Mouse (Mus musculus): Measurements from ENCODE around the gene Ndrg3. TPM values are rescaled to one million over a fixed set of nuclear protein-coding genes. Genes with fewer than 3 reads are reported as not detected.

Ndrg3 gene
- total and polyA plus RNA-seq, 3 experiments: 16.6 to 27.5 (median 21.8) TPM

DNA sequence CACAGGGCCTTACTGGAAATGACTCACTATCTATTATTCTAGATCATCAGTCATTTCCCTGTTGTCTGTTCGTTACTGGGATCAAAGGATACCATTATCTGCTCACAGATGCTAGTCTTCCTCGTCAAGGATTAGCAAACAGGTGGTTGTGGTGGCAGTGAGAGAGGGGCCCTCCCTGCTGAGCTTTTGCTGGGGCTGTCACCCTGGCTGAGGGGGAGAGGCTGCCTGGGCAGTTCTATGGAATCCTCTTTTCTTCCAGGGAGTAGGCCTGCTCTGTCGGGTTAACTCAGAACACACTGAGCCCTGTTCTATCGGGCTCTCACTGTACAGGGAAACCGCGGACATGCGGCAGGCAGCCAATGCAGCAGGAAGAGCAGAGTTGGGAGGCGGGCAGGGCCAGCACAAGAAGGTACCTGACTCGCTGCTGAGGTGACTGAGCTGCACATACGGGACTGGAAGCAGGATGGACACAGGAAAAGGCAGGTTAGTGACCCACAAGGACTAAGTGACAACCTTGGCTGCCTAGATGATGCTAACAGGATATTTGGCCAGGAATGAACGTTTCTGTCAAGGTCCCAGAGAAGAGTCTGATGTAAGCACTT, 62.2 kb downstream of the Ndrg3 start:
- in situ Hi-C loops (cut with MboI; ENCODE audit: low pct_ligation_motif_present, low pct_unique_long_range_greater_than_20kb, low sequenced_read_pairs) (no loop called here), dilution Hi-C loops (cut with MboI; ENCODE audit: extremely low pct_ligation_motif_present, extremely low pct_unique_long_range_greater_than_20kb, low sequenced_read_pairs) (no loop called here)
- Histone ChIP-seq H3K4me1 (ENCODE audit: control insufficient read depth in 1 of 2, insufficient read depth in 2 of 2) (peaks cover 4 to 6% of the 10 kb centered on the region in 2 experiments; a peak in 3 of 4 replicates), H3K4me3 (replicated peaks in 1 of 3; ENCODE audit: low read depth in 2 of 3, low read length in 2 of 3, poor library complexity in 1 of 3) (no peak overlapping the region), H3K4me2 (ENCODE audit: insufficient read depth, low read depth, poor library complexity, severe bottlenecking) (no peak overlapping the region), H3K27ac (ENCODE audit: insufficient read depth, low read depth) (no peak overlapping the region), H3K27me3 (replicated peaks) (no peaks in the 10 kb centered on the region), H3K36me3 (replicated peaks in 1 of 2; ENCODE audit: control insufficient read depth in 1 of 2, insufficient read depth in 1 of 2, low read length in 1 of 2) (peaks cover 6 to 46% of the 10 kb centered on the region in 2 experiments), H3K79me2 (replicated peaks; ENCODE audit: control insufficient read depth, extremely low read depth, insufficient read depth, poor library complexity, severe bottlenecking) (no peaks in the 10 kb centered on the region), H3K9ac (ENCODE audit: insufficient read depth, low read depth) (no peak overlapping the region), H3K9me3 (replicated peaks; ENCODE audit: low read length) (no peaks in the 10 kb centered on the region)
- TF ChIP-seq EP300 (IDR thresholded peaks at IDR 0.05; ENCODE audit: low read length): no peak
- TF ChIP-seq CTCF (conservative IDR thresholded peaks at IDR 0.05 in 1 of 2, IDR thresholded peaks at IDR 0.05 in 1 of 2; ENCODE audit: low read depth in 2 of 2, low read length in 2 of 2): no peak
- TF ChIP-seq E2F4 (IDR thresholded peaks at IDR 0.05; ENCODE audit: insufficient replicate concordance, low read depth, low read length): no peak
- TF ChIP-seq ZKSCAN1 (IDR thresholded peaks at IDR 0.05; ENCODE audit: borderline replicate concordance, low read depth, low read length): no peak
- no peak for DNase-seq (ENCODE audit: extremely low read depth)

DNA sequence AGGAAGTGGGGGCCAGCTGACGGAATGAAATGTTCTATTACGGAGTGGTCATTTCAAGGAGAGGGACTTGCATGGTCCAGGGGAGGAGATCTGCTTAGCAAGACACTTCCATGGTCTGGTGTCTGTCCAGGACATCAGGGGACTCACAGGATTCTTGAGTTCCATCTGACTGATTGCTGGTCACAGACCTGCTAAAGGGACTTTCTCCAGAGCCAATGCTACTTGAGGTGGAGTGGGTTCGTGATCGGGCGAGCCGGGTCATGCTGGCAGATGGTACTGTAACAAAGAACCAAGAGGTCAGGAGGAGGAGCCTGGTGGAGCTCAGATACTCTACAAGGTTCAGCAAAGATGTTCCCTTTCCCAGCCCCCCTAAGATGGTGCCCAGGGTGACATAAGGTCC, 63.2 kb downstream of the Ndrg3 start:
- H3K9me3 ChIP-seq (replicated peaks; ENCODE audit: low read length): no peaks in the 10 kb centered on the region
- in situ Hi-C loops (cut with MboI; ENCODE audit: low pct_ligation_motif_present, low pct_unique_long_range_greater_than_20kb, low sequenced_read_pairs) (no loop called here), dilution Hi-C loops (cut with MboI; ENCODE audit: extremely low pct_ligation_motif_present, extremely low pct_unique_long_range_greater_than_20kb, low sequenced_read_pairs) (no loop called here)
- H3K4me2 ChIP-seq (ENCODE audit: insufficient read depth, low read depth, poor library complexity, severe bottlenecking): no peak overlapping the region
- peaks cover 4 to 14% of the 10 kb centered on the region in 2 experiments; a peak in 3 of 4 replicates for H3K4me1 ChIP-seq (ENCODE audit: control insufficient read depth in 1 of 2, insufficient read depth in 2 of 2)
- no peaks in the 10 kb centered on the region for H3K27me3 ChIP-seq (replicated peaks)
- no peak overlapping the region for H3K9ac ChIP-seq (ENCODE audit: insufficient read depth, low read depth)
- peaks cover 6 to 46% of the 10 kb centered on the region in 2 experiments for H3K36me3 ChIP-seq (replicated peaks in 1 of 2; ENCODE audit: control insufficient read depth in 1 of 2, insufficient read depth in 1 of 2, low read length in 1 of 2)
- no peak for DNase-seq (ENCODE audit: extremely low read depth)
- H3K27ac ChIP-seq (ENCODE audit: insufficient read depth, low read depth): no peak overlapping the region
- TF ChIP-seq NRF1 (IDR thresholded peaks at IDR 0.05; ENCODE audit: low read depth, low read length) (no peak), ZKSCAN1 (IDR thresholded peaks at IDR 0.05; ENCODE audit: borderline replicate concordance, low read depth, low read length) (no peak), ZNF384 (IDR thresholded peaks at IDR 0.05; ENCODE audit: low read depth, low read length) (no peak), CHD1 (IDR thresholded peaks at IDR 0.05; ENCODE audit: low read depth, low read length) (no peak), MXI1 (IDR thresholded peaks at IDR 0.05; ENCODE audit: low read depth, low read length) (no peak)
- H3K79me2 ChIP-seq (replicated peaks; ENCODE audit: control insufficient read depth, extremely low read depth, insufficient read depth, poor library complexity, severe bottlenecking): no peaks in the 10 kb centered on the region
- no peak overlapping the region for H3K4me3 ChIP-seq (replicated peaks in 1 of 3; ENCODE audit: low read depth in 2 of 3, low read length in 2 of 3, poor library complexity in 1 of 3)

DNA sequence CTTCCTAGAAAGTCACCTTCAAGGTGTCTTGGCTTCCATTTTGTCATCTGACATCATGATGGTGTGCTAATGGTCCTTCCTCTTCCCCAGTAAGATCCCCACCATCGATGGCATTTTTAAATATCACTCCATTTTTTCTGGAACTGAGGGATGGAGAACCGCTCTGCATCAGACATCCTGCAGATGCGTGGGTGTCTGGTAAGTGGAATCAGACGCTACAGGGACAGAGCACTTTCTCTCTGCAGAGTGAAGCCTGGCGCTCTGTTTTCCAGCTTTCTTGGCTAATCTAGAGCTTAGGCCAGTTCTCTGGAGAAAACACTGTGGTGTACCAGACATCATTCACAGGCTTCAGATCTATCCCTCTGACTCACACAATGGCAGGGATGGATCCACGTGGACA, 64.2 kb downstream of the Ndrg3 start:
- H3K4me3 ChIP-seq (replicated peaks in 1 of 3; ENCODE audit: low read depth in 2 of 3, low read length in 2 of 3, poor library complexity in 1 of 3): no peak overlapping the region
- dilution Hi-C loops (cut with MboI; ENCODE audit: extremely low pct_ligation_motif_present, extremely low pct_unique_long_range_greater_than_20kb, low sequenced_read_pairs): no loop called here
- H3K36me3 ChIP-seq (replicated peaks in 1 of 2; ENCODE audit: control insufficient read depth in 1 of 2, insufficient read depth in 1 of 2, low read length in 1 of 2): peaks cover 6 to 40% of the 10 kb centered on the region in 2 experiments
- H3K4me2 ChIP-seq (ENCODE audit: insufficient read depth, low read depth, poor library complexity, severe bottlenecking): no peak overlapping the region
- no peaks in the 10 kb centered on the region for H3K9me3 ChIP-seq (replicated peaks; ENCODE audit: low read length)
- H3K79me2 ChIP-seq (replicated peaks; ENCODE audit: control insufficient read depth, extremely low read depth, insufficient read depth, poor library complexity, severe bottlenecking): no peaks in the 10 kb centered on the region
- H3K27me3 ChIP-seq (replicated peaks): no peaks in the 10 kb centered on the region
- no peak for DNase-seq (ENCODE audit: extremely low read depth)
- H3K27ac ChIP-seq (ENCODE audit: insufficient read depth, low read depth): no peak overlapping the region
- H3K4me1 ChIP-seq (ENCODE audit: control insufficient read depth in 1 of 2, insufficient read depth in 2 of 2): peaks cover 4 to 14% of the 10 kb centered on the region in 2 experiments; a peak in 3 of 4 replicates
- in situ Hi-C loops (cut with MboI; ENCODE audit: low pct_ligation_motif_present, low pct_unique_long_range_greater_than_20kb, low sequenced_read_pairs): no loop called here
- TF ChIP-seq SMC3 (IDR thresholded peaks at IDR 0.05; ENCODE audit: low read depth, low read length): no peak
- TF ChIP-seq BHLHE40 (IDR thresholded peaks at IDR 0.05; ENCODE audit: low read depth, low read length): no peak
- TF ChIP-seq EP300 (IDR thresholded peaks at IDR 0.05; ENCODE audit: low read length): no peak
- TF ChIP-seq USF1 (IDR thresholded peaks at IDR 0.05; ENCODE audit: low read depth, low read length): no peak
- TF ChIP-seq POLR2A (IDR thresholded peaks at IDR 0.05; ENCODE audit: low read depth, low read length): no peak
- TF ChIP-seq USF2 (conservative IDR thresholded peaks at IDR 0.05; ENCODE audit: low read depth, low read length): no peak
- TF ChIP-seq TBP (conservative IDR thresholded peaks at IDR 0.05; ENCODE audit: low read depth, low read length): no peak
- TF ChIP-seq RAD21 (IDR thresholded peaks at IDR 0.05; ENCODE audit: low read depth, low read length): no peak
- no peak for TF ChIP-seq POLR2AphosphoS2 (IDR thresholded peaks at IDR 0.05; ENCODE audit: low read depth, low read length)
- TF ChIP-seq MYC (IDR thresholded peaks at IDR 0.05; ENCODE audit: low read depth, low read length): no peak
- no peak for TF ChIP-seq ETS1 (conservative IDR thresholded peaks at IDR 0.05; ENCODE audit: low read depth, low read length)
- no peak for TF ChIP-seq HCFC1 (IDR thresholded peaks at IDR 0.05; ENCODE audit: low read depth, low read length)
- TF ChIP-seq MAFK (IDR thresholded peaks at IDR 0.05; ENCODE audit: insufficient replicate concordance, low read length): no peak
- no peak for TF ChIP-seq MAZ (IDR thresholded peaks at IDR 0.05; ENCODE audit: low read depth, low read length)
- TF ChIP-seq JUN (IDR thresholded peaks at IDR 0.05; ENCODE audit: insufficient read depth, low read depth, low read length): no peak
- TF ChIP-seq MXI1 (IDR thresholded peaks at IDR 0.05; ENCODE audit: low read depth, low read length): no peak
- no peak for TF ChIP-seq TCF12 (IDR thresholded peaks at IDR 0.05; ENCODE audit: low read depth, low read length)
- TF ChIP-seq UBTF (IDR thresholded peaks at IDR 0.05; ENCODE audit: low read depth, low read length): no peak
- no peak for TF ChIP-seq SIN3A (IDR thresholded peaks at IDR 0.05; ENCODE audit: low read length)
- no peak overlapping the region for H3K9ac ChIP-seq (ENCODE audit: insufficient read depth, low read depth)
